Mouse (Mus musculus): ENCODE results near the gene Zdhhc13.

Zdhhc13 gene

DNA sequence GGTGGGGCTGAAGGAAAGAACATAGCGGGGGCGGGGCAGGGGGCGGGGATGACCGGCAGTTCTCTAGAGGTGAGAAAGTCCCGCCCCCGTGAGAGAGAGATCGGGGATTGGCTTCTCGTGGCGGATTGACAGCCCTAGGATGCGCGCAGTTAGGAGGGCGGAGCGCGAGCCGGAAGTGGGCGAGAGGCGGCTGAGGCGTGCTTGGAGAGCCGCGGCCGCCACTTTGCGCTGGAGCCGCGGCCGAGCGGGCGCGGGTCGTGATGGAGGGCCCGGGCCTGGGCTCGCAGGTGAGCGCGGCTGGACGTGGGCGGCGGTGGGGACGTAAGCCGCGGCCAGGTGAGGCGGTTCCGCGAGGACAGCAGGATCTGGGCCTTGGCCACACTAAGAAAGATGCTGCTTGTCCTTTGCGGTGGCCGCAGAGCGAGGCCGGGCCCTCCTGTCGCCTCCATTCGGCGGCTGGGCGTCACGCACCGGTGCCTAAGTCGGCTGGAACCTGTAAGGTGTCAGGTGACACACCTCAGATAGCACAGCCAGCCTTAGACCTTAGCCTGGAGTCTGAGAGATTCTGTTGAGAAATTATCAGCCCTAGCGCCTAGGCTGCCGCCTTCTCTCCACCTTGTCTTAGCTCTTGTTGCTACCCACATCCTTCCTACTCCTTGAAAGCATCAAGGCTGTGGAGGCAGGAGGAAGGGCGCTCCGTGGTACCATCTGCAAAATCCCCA, at the start of gene Zdhhc13:
Gene Zdhhc13 (plus strand): TSS at position 153 of the 722 bp plus-strand sequence.
- no peaks in the 10 kb centered on the region for H3K9me3 ChIP-seq (ENCODE audit: low read length)
- TF ChIP-seq NANOG (IDR thresholded peaks at IDR 0.05; ENCODE audit: borderline replicate concordance, low read length) (no peak), CTCF (conservative IDR thresholded peaks at IDR 0.05; ENCODE audit: low read length) (no peak), POU5F1 (IDR thresholded peaks at IDR 0.05; ENCODE audit: borderline replicate concordance, low read length) (no peak)
- peaks cover 35% of the 10 kb centered on the region for H3K4me1 ChIP-seq (replicated peaks; ENCODE audit: low read depth, low read length)
- H3K4me3 ChIP-seq (replicated peaks; ENCODE audit: low read length): peak within 1 kb of the TSS; percentile 91
- no peaks in the 10 kb centered on the region for H3K27me3 ChIP-seq (ENCODE audit: insufficient read depth, low read length)
- peaks cover 17% of the 10 kb centered on the region for H3K36me3 ChIP-seq (ENCODE audit: insufficient read depth, low read length)

DNA sequence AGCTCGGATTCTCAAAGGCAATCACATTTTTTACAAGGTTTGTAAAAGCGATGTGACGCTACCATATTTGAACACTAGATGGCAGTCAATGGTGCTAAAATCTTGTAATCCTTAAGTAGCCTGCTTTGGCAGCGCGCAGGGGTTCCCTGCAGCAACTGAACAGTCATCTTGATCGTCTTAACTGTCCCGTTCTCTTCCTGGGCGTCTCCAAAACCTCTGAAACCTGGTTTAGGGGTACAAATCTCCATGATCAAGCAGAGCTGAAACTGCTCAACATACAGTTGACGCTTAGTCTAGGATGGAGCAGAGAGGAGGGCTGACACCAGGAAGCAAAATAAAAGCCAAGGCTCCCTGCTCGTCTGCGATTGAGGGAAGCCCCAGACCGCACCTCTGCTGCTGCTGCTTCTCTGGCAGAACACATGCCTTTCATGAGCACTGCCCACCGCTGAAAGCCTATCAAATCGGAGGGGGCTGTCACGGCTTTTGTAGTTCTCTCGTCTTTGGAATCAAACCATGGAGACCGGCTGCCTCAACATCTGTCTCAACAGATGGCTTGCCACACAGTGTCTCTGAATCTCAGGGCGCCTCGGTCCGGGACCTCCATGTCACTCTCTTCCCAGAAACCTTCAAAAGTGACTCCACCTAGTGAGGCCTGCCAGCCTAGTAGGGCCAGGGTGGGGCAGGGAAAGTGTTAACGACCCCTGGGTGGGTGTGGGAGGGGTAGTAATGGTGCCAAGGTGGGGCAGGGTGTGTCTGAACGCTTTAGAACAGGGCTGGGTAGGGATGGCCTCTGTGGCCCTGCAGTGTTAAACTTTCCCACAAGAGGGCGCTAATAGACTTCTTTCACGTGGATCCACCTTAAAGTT, 39.3 kb upstream of the Zdhhc13 start:
- Histone ChIP-seq H3K9me3 (ENCODE audit: low read length) (no peaks in the 10 kb centered on the region), H3K4me1 (replicated peaks; ENCODE audit: low read depth, low read length) (peaks cover 6% of the 10 kb centered on the region; the same call in 1 of the 2 replicates), H3K4me3 (replicated peaks; ENCODE audit: low read length) (peak overlapping the region; percentile 72), H3K36me3 (ENCODE audit: insufficient read depth, low read length) (no peaks in the 10 kb centered on the region), H3K27me3 (ENCODE audit: insufficient read depth, low read length) (0 out of 2 replicates have a peak, but pooled peaks cover 3% of the 10 kb centered on the region)
- TF ChIP-seq CTCF (conservative IDR thresholded peaks at IDR 0.05; ENCODE audit: low read length): peak; percentile 88
- no peak for TF ChIP-seq NANOG (IDR thresholded peaks at IDR 0.05; ENCODE audit: borderline replicate concordance, low read length)

DNA sequence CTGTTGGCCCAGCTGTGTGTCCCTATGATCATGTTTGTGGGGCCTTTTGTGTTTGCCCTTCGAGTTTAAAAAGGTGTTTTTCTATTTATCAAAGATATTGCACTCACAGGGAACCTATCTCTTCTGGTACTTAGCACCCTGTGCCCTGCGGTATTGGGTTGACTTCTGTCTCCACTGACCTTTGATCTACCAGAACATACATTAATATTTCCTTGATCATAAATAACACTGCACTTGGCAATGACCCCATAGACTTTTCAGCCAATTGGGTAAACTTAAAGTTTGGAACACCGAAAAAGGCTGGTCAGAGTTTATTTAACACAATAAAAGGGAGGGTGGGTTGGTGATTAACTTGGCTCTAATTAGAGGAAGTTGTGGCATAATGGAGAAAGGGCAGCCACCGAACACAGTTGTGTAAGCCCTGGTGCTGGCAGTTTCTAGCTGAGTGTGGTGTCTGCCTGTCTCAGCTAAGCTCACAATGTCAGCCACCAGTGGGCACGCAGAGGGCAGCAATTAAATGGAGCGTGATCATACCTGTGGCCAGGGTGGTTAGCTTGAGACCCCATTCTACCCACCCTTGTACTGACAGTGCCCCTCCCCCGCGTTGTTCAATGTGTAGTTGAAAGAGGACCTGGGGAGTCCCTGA, 38.5 kb upstream of the Zdhhc13 start:
- Histone ChIP-seq H3K4me1 (replicated peaks; ENCODE audit: low read depth, low read length) (peaks cover 6% of the 10 kb centered on the region; the same call in 1 of the 2 replicates), H3K4me3 (replicated peaks; ENCODE audit: low read length) (peak overlapping the region; percentile 72; the same call in 1 of the 2 replicates), H3K36me3 (ENCODE audit: insufficient read depth, low read length) (no peaks in the 10 kb centered on the region), H3K9me3 (ENCODE audit: low read length) (no peaks in the 10 kb centered on the region), H3K27me3 (ENCODE audit: insufficient read depth, low read length) (0 out of 2 replicates have a peak, but pooled peaks cover 3% of the 10 kb centered on the region)
- TF ChIP-seq POU5F1 (IDR thresholded peaks at IDR 0.05; ENCODE audit: borderline replicate concordance, low read length): no peak
- no peak for TF ChIP-seq NANOG (IDR thresholded peaks at IDR 0.05; ENCODE audit: borderline replicate concordance, low read length)
- no peak for TF ChIP-seq CTCF (conservative IDR thresholded peaks at IDR 0.05; ENCODE audit: low read length)

DNA sequence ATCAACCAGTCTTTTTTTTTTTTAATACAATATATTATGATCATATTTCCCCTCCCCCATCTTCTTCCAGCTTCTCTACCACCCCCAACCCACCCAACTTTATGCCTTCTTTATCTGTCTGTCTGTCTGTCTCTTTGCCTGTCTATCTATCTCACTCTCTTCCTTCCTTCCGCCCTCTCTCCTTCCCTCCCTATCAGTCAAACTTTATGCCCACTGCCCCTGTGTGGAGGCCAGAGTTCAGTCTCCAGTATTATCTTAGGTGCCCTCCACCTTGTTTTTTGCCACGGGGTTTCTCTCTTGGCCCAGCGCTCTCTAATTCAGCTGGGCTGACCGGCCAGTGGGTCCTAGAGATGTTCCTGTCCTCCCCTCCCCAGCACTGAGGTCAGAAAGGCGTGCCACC, 37.6 kb upstream of the Zdhhc13 start:
- no peaks in the 10 kb centered on the region for H3K36me3 ChIP-seq (ENCODE audit: insufficient read depth, low read length)
- no peak overlapping the region for H3K4me3 ChIP-seq (replicated peaks; ENCODE audit: low read length)
- TF ChIP-seq NANOG (IDR thresholded peaks at IDR 0.05; ENCODE audit: borderline replicate concordance, low read length) (no peak), POU5F1 (IDR thresholded peaks at IDR 0.05; ENCODE audit: borderline replicate concordance, low read length) (no peak), CTCF (conservative IDR thresholded peaks at IDR 0.05; ENCODE audit: low read length) (no peak)
- H3K4me1 ChIP-seq (replicated peaks; ENCODE audit: low read depth, low read length): peaks cover 6% of the 10 kb centered on the region; the same call in 1 of the 2 replicates
- H3K27me3 ChIP-seq (ENCODE audit: insufficient read depth, low read length): 0 out of 2 replicates have a peak, but pooled peaks cover 3% of the 10 kb centered on the region
- no peaks in the 10 kb centered on the region for H3K9me3 ChIP-seq (ENCODE audit: low read length)

DNA sequence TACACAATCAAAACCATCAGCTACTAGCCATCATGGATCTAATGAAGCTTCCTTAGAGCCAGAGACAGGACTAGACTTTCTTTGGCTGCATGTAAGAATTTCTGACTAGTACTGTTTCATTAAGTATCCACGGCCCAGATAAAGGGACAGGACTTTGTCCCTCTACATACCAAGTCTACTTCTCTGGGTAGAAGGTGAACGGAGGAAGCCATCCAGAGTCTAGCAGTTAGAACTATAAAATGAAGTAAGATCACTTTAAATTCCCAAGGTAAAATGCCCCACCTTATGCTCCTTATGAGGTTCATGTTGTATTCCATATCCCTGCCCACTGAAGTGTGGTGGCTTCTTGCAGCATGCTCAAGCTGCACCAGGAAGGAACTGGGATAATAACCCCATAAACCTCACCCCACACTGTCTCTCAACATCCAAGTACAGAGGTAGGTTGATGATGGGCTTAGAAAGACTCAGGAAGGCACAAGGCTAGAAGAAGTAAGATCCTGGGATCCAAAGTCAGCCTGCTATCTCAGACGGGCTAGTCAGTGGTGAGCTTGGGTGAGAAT, 34.3 kb upstream of the Zdhhc13 start:
- peaks cover 4% of the 10 kb centered on the region; the same call in 1 of the 2 replicates for H3K4me1 ChIP-seq (replicated peaks; ENCODE audit: low read depth, low read length)
- H3K27me3 ChIP-seq (ENCODE audit: insufficient read depth, low read length): 0 out of 2 replicates have a peak, but pooled peaks cover 5% of the 10 kb centered on the region
- TF ChIP-seq CTCF (conservative IDR thresholded peaks at IDR 0.05; ENCODE audit: low read length) (no peak), NANOG (IDR thresholded peaks at IDR 0.05; ENCODE audit: borderline replicate concordance, low read length) (no peak), POU5F1 (IDR thresholded peaks at IDR 0.05; ENCODE audit: borderline replicate concordance, low read length) (no peak)
- no peaks in the 10 kb centered on the region for H3K36me3 ChIP-seq (ENCODE audit: insufficient read depth, low read length)
- no peaks in the 10 kb centered on the region for H3K9me3 ChIP-seq (ENCODE audit: low read length)
- H3K4me3 ChIP-seq (replicated peaks; ENCODE audit: low read length): no peak overlapping the region

DNA sequence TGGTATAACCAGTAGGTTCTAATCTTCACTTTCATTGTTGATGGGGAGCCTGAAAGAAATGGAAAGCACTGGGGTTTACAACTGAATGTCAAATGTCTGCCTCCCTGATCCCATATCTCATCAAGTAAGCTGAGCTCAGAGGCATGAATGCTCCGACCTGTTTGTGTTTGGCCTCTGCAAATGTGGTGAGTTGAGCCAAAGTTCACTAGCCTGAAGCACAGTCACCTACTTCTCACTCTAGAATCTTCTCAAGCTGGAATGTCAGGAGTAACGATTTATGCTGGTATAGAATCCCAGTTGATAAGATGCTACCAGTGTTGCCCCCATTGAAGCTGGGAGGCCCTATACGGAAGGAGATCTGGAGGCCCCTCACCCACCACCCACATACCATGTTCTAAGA, 33.0 kb upstream of the Zdhhc13 start:
- TF ChIP-seq CTCF (conservative IDR thresholded peaks at IDR 0.05; ENCODE audit: low read length): no peak
- TF ChIP-seq NANOG (IDR thresholded peaks at IDR 0.05; ENCODE audit: borderline replicate concordance, low read length): no peak
- TF ChIP-seq POU5F1 (IDR thresholded peaks at IDR 0.05; ENCODE audit: borderline replicate concordance, low read length): no peak
- Histone ChIP-seq H3K9me3 (ENCODE audit: low read length) (peaks cover 3% of the 10 kb centered on the region; the same call in 1 of the 2 replicates), H3K4me3 (replicated peaks; ENCODE audit: low read length) (no peak overlapping the region), H3K27me3 (ENCODE audit: insufficient read depth, low read length) (0 out of 2 replicates have a peak, but pooled peaks cover 5% of the 10 kb centered on the region), H3K4me1 (replicated peaks; ENCODE audit: low read depth, low read length) (no peaks in the 10 kb centered on the region), H3K36me3 (ENCODE audit: insufficient read depth, low read length) (no peaks in the 10 kb centered on the region)

DNA sequence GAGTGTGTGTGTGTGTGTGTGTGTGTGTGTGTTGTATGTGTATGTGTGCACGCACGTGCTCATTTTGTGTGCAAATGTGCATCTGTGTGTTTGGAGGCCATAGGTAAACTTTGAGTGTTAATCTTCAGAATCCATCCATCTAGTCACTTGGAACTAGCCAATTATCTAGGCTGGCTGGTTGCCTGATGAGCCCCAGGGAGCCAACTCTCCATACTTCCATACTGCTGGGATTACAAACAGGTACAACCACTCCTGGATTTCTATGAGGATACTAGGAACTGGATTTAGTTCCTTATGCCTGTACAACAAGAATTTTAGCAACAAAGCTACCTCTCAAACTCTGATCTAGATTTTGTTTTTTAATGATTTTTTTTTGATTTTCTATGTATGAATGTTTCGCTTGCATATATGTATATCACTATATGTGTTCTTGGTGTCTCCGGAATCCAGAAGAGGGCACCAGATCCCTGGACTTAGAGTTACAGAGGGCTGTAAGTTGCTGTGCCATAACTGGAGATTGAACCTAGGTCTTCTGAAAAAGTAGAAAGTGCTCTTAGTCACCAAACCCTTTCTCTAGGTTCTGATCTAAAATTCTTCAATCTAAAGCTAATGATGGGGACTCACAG, 32.4 kb upstream of the Zdhhc13 start:
- no peak for TF ChIP-seq NANOG (IDR thresholded peaks at IDR 0.05; ENCODE audit: borderline replicate concordance, low read length)
- TF ChIP-seq POU5F1 (IDR thresholded peaks at IDR 0.05; ENCODE audit: borderline replicate concordance, low read length): no peak
- TF ChIP-seq CTCF (conservative IDR thresholded peaks at IDR 0.05; ENCODE audit: low read length): no peak
- Histone ChIP-seq H3K36me3 (ENCODE audit: insufficient read depth, low read length) (no peaks in the 10 kb centered on the region), H3K4me3 (replicated peaks; ENCODE audit: low read length) (no peak overlapping the region), H3K9me3 (ENCODE audit: low read length) (peaks cover 3% of the 10 kb centered on the region; the same call in 1 of the 2 replicates), H3K4me1 (replicated peaks; ENCODE audit: low read depth, low read length) (no peaks in the 10 kb centered on the region), H3K27me3 (ENCODE audit: insufficient read depth, low read length) (0 out of 2 replicates have a peak, but pooled peaks cover 5% of the 10 kb centered on the region)
